Mouse (Mus musculus): ENCODE data around the gene Esrrb. TPM values are rescaled to one million over a fixed set of nuclear protein-coding genes. Genes with fewer than 3 reads are reported as not detected.

Esrrb gene
- polyA plus RNA-seq, 1 experiment from 2014 or later, result 0.77 TPM

DNA sequence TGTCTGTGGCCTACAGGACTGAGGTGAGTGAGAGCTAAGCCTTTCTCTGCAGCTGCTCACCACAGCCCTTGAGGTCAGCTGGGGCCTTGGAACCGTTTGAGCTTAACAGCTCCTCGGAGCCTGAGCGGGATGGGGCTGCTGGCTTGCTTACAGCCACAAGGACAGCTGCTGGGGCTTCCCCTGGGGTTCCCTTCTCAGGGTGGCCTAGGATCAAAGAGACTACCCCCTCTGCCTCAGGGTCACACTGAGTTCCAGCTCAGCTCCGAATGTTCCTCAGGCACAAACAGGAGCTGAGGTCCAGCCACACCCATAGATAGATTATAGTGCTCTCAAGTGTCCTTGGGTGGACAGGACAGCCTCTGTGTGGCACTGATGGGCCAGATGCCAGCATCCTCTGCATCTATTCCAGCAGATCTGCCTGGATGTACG lies 122.5 kb downstream of the Esrrb start:
- H3K4me1 ChIP-seq (ENCODE audit: insufficient read depth, low read length), result peaks cover 3% of the 10 kb centered on the region; the same call in 1 of the 2 replicates
- no peaks in the 10 kb centered on the region for H3K27me3 ChIP-seq (ENCODE audit: insufficient read depth, low read length)
- no peaks in the 10 kb centered on the region for H3K9me3 ChIP-seq (ENCODE audit: low read length)
- ATAC-seq (ENCODE audit: low FRiP score, low TSS enrichment), result no peak
- no peak overlapping the region for H3K27ac ChIP-seq (ENCODE audit: low read length)
- H3K9ac ChIP-seq (replicated peaks; ENCODE audit: low read length), result no peak overlapping the region
- H3K36me3 ChIP-seq (ENCODE audit: insufficient read depth, low read length), result no peaks in the 10 kb centered on the region
- H3K4me2 ChIP-seq (replicated peaks; ENCODE audit: low read depth, low read length), result no peak overlapping the region
- H3K4me3 ChIP-seq (ENCODE audit: low read length), result no peak overlapping the region
- 39% methylated on average over 5 of the region's 5 CpGs for WGBS

- Histone ChIP-seq H3K9me3 (ENCODE audit: low read length) (no peaks in the 10 kb centered on the region), H3K27me3 (ENCODE audit: insufficient read depth, low read length) (no peaks in the 10 kb centered on the region), H3K36me3 (ENCODE audit: insufficient read depth, low read length) (no peaks in the 10 kb centered on the region), H3K27ac (ENCODE audit: low read length) (no peak overlapping the region), H3K9ac (replicated peaks; ENCODE audit: low read length) (no peak overlapping the region), H3K4me2 (replicated peaks; ENCODE audit: low read depth, low read length) (no peak overlapping the region), H3K4me1 (ENCODE audit: insufficient read depth, low read length) (peaks cover 3% of the 10 kb centered on the region; the same call in 1 of the 2 replicates), H3K4me3 (ENCODE audit: low read length) (no peak overlapping the region)
- WGBS, result 58% methylated on average over 3 of the region's 3 CpGs
- no peak for ATAC-seq (ENCODE audit: low FRiP score, low TSS enrichment)
Measured at GRCm38 (mm10) chr12:86488005-86488404, 127.1 kb downstream of the Esrrb start.

GRCm38 (mm10) chr12:86490052-86490451 lies 129.1 kb downstream of the Esrrb start:
- Histone ChIP-seq H3K27ac (ENCODE audit: low read length) (no peak overlapping the region), H3K9me3 (ENCODE audit: low read length) (no peaks in the 10 kb centered on the region), H3K9ac (replicated peaks; ENCODE audit: low read length) (no peak overlapping the region), H3K36me3 (ENCODE audit: insufficient read depth, low read length) (no peaks in the 10 kb centered on the region), H3K4me1 (ENCODE audit: insufficient read depth, low read length) (no peaks in the 10 kb centered on the region), H3K4me3 (ENCODE audit: low read length) (no peak overlapping the region), H3K4me2 (replicated peaks; ENCODE audit: low read depth, low read length) (no peak overlapping the region), H3K27me3 (ENCODE audit: insufficient read depth, low read length) (no peaks in the 10 kb centered on the region)
- ATAC-seq (ENCODE audit: low FRiP score, low TSS enrichment), result peak; percentile 18; the same call in 1 of the 2 replicates
- WGBS, result 49% methylated on average over 5 of the region's 5 CpGs

GRCm38 (mm10) chr12:86491500-86491899 lies 130.6 kb downstream of the Esrrb start:
- H3K27ac ChIP-seq (ENCODE audit: low read length), result no peak overlapping the region
- H3K4me1 ChIP-seq (ENCODE audit: insufficient read depth, low read length), result no peaks in the 10 kb centered on the region
- H3K9ac ChIP-seq (replicated peaks; ENCODE audit: low read length), result no peak overlapping the region
- 61% methylated on average over 3 of the region's 3 CpGs for WGBS
- no peaks in the 10 kb centered on the region for H3K36me3 ChIP-seq (ENCODE audit: insufficient read depth, low read length)
- H3K4me2 ChIP-seq (replicated peaks; ENCODE audit: low read depth, low read length), result no peak overlapping the region
- H3K9me3 ChIP-seq (ENCODE audit: low read length), result no peaks in the 10 kb centered on the region
- ATAC-seq (ENCODE audit: low FRiP score, low TSS enrichment), result no peak
- no peak overlapping the region for H3K4me3 ChIP-seq (ENCODE audit: low read length)
- no peaks in the 10 kb centered on the region for H3K27me3 ChIP-seq (ENCODE audit: insufficient read depth, low read length)

DNA sequence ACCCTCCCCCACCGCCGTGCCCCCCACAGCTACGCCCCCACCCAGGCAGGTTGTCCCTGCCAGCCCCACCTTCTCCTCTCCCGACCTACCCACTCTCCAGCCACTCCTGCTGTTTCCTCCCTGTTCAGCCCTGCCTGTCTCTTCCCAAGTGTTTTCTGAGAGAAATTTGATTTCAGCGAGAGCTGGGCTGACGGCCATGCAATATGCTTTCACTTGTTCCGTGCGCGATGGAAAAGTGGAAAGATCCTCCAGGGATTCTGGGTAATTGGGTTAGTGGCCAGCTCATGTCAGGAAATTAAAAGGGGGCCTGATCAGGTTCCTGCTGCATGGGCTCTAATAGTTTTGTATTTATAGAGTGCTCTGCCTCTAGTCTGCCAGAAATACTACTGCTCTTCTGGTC lies 131.9 kb downstream of the Esrrb start:
- H3K4me1 ChIP-seq (ENCODE audit: insufficient read depth, low read length), result no peaks in the 10 kb centered on the region
- no peak for ATAC-seq (ENCODE audit: low FRiP score, low TSS enrichment)
- H3K36me3 ChIP-seq (ENCODE audit: insufficient read depth, low read length), result no peaks in the 10 kb centered on the region
- no peaks in the 10 kb centered on the region for H3K27me3 ChIP-seq (ENCODE audit: insufficient read depth, low read length)
- no peak overlapping the region for H3K27ac ChIP-seq (ENCODE audit: low read length)
- H3K9me3 ChIP-seq (ENCODE audit: low read length), result no peaks in the 10 kb centered on the region
- H3K4me3 ChIP-seq (ENCODE audit: low read length), result no peak overlapping the region
- peak overlapping the region; percentile 20; the same call in 1 of the 2 replicates for H3K4me2 ChIP-seq (replicated peaks; ENCODE audit: low read depth, low read length)
- 32% methylated on average over 9 of the region's 9 CpGs for WGBS
- H3K9ac ChIP-seq (replicated peaks; ENCODE audit: low read length), result no peak overlapping the region

DNA sequence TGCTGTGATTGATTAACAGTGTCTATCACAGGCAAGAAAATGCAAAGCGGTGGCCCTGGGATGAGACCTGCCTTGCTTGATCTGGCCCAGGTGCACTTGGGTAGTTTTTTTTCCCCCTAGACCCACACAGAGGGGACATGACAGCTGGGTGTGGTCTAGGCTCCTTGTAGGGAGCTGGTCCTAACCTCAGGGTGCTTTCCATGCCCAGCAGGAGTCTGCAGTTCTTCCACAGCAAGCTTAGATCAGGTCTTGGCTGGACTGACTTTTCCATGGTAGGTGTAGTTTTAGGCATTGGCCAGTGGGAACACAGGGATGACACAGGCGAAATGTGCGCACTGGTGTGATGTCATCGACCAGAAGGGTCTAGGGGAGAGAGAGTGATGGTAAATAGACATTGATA lies 136.2 kb downstream of the Esrrb start:
- Histone ChIP-seq H3K9me3 (ENCODE audit: low read length) (no peaks in the 10 kb centered on the region), H3K27ac (ENCODE audit: low read length) (no peak overlapping the region), H3K4me2 (replicated peaks; ENCODE audit: low read depth, low read length) (no peak overlapping the region), H3K36me3 (ENCODE audit: insufficient read depth, low read length) (no peaks in the 10 kb centered on the region), H3K4me3 (ENCODE audit: low read length) (no peak overlapping the region), H3K9ac (replicated peaks; ENCODE audit: low read length) (no peak overlapping the region), H3K27me3 (ENCODE audit: insufficient read depth, low read length) (no peaks in the 10 kb centered on the region), H3K4me1 (ENCODE audit: insufficient read depth, low read length) (peaks cover 10% of the 10 kb centered on the region; the same call in 1 of the 2 replicates)
- no peak for ATAC-seq (ENCODE audit: low FRiP score, low TSS enrichment)
- WGBS, result 93% methylated on average over 4 of the region's 4 CpGs

DNA sequence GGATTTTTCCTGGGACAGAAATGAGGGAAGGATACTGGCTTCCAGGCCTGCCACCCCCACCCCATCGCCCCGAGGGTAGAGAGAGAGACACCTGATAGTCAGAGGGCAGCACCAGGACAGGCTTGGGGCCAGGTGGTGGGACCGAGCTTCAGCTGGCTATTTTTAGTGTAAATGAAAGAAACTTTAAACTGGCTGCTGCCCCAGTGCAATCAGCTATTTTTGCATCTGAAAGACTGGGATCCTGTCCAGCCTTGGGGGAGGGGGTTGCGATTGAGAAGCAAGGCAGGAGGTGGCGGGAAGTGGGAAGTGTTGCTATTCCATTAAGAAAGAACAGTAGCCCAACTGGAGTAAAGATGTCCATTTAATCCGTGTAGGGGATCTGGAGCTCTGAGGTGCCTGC lies 137.8 kb downstream of the Esrrb start:
- ATAC-seq (ENCODE audit: low FRiP score, low TSS enrichment), result no peak
- H3K4me1 ChIP-seq (ENCODE audit: insufficient read depth, low read length), result peaks cover 10% of the 10 kb centered on the region; the same call in 1 of the 2 replicates
- no peak overlapping the region for H3K4me2 ChIP-seq (replicated peaks; ENCODE audit: low read depth, low read length)
- no peak overlapping the region for H3K27ac ChIP-seq (ENCODE audit: low read length)
- no peak overlapping the region for H3K9ac ChIP-seq (replicated peaks; ENCODE audit: low read length)
- H3K9me3 ChIP-seq (ENCODE audit: low read length), result no peaks in the 10 kb centered on the region
- 9% methylated on average over 6 of the region's 6 CpGs for WGBS
- H3K36me3 ChIP-seq (ENCODE audit: insufficient read depth, low read length), result no peaks in the 10 kb centered on the region
- H3K4me3 ChIP-seq (ENCODE audit: low read length), result no peak overlapping the region
- H3K27me3 ChIP-seq (ENCODE audit: insufficient read depth, low read length), result no peaks in the 10 kb centered on the region

- Histone ChIP-seq H3K4me2 (replicated peaks; ENCODE audit: low read depth, low read length) (no peak overlapping the region), H3K36me3 (ENCODE audit: insufficient read depth, low read length) (no peaks in the 10 kb centered on the region), H3K27ac (ENCODE audit: low read length) (no peak overlapping the region), H3K9me3 (ENCODE audit: low read length) (no peaks in the 10 kb centered on the region), H3K4me1 (ENCODE audit: insufficient read depth, low read length) (peaks cover 10% of the 10 kb centered on the region; the same call in 1 of the 2 replicates), H3K4me3 (ENCODE audit: low read length) (no peak overlapping the region), H3K27me3 (ENCODE audit: insufficient read depth, low read length) (no peaks in the 10 kb centered on the region), H3K9ac (replicated peaks; ENCODE audit: low read length) (no peak overlapping the region)
- 67% methylated on average over 10 of the region's 10 CpGs for WGBS
- ATAC-seq (ENCODE audit: low FRiP score, low TSS enrichment), result no peak
Measured at GRCm38 (mm10) chr12:86501728-86502127, 140.8 kb downstream of the Esrrb start.

DNA sequence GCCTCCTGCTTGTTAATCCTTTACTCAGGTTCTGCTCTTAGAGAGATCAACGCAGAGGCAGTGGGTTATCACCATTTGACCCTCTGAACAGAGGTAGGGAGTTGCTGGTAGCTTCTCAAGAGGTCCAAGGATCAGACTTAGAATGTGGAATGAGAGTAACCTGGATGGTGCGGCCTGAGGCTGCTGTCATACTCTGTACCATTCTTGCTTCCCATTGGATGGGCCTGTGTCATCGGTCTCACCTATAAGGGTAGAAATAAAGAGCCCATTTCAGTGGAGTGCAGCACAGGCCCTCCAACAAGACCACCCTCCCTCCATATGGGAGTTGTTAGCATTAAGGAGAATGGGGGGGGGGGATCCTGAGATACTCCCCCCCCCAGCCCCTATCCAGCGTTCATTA lies 143.0 kb downstream of the Esrrb start:
- Histone ChIP-seq H3K9me3 (ENCODE audit: low read length) (no peaks in the 10 kb centered on the region), H3K9ac (replicated peaks; ENCODE audit: low read length) (no peak overlapping the region), H3K4me1 (ENCODE audit: insufficient read depth, low read length) (peaks cover 4% of the 10 kb centered on the region; the same call in 1 of the 2 replicates), H3K27ac (ENCODE audit: low read length) (no peak overlapping the region), H3K36me3 (ENCODE audit: insufficient read depth, low read length) (no peaks in the 10 kb centered on the region), H3K4me2 (replicated peaks; ENCODE audit: low read depth, low read length) (no peak overlapping the region), H3K4me3 (ENCODE audit: low read length) (no peak overlapping the region), H3K27me3 (ENCODE audit: insufficient read depth, low read length) (no peaks in the 10 kb centered on the region)
- 83% methylated on average over 4 of the region's 4 CpGs for WGBS
- ATAC-seq (ENCODE audit: low FRiP score, low TSS enrichment), result no peak

DNA sequence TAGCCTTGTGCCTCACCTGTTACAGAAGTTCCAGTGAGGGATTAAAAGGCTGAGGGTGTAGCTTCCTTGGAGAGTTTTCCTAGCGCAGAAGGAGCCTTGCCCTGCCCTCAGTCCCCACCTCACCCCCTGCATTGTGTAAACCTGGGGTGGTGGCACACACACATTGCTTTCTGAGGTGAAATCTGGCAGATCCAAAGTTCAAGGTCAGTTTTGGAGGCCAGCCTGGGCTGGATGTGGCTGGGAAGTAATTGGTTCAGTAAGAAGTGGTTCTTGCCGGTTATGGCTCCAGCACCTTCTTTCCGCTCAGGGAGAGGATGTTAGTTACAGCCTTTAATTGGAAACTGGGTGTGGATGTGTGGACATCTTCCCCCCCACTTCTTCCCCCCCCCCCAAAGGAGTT lies 143.4 kb downstream of the Esrrb start:
- no peaks in the 10 kb centered on the region for H3K9me3 ChIP-seq (ENCODE audit: low read length)

More for the DNA sequence above, 143.4 kb downstream of the Esrrb start:
- Histone ChIP-seq H3K4me1 (ENCODE audit: insufficient read depth, low read length) (no peaks in the 10 kb centered on the region), H3K4me2 (replicated peaks; ENCODE audit: low read depth, low read length) (no peak overlapping the region), H3K4me3 (ENCODE audit: low read length) (no peak overlapping the region), H3K27ac (ENCODE audit: low read length) (no peak overlapping the region), H3K27me3 (ENCODE audit: insufficient read depth, low read length) (no peaks in the 10 kb centered on the region), H3K9ac (replicated peaks; ENCODE audit: low read length) (no peak overlapping the region), H3K36me3 (ENCODE audit: insufficient read depth, low read length) (no peaks in the 10 kb centered on the region)
- no peak for ATAC-seq (ENCODE audit: low FRiP score, low TSS enrichment)
- WGBS, result 93% methylated on average over 3 of the region's 3 CpGs
